Mouse (Mus musculus): ENCODE data around the gene Adora3.

The Adora3 gene

DNA sequence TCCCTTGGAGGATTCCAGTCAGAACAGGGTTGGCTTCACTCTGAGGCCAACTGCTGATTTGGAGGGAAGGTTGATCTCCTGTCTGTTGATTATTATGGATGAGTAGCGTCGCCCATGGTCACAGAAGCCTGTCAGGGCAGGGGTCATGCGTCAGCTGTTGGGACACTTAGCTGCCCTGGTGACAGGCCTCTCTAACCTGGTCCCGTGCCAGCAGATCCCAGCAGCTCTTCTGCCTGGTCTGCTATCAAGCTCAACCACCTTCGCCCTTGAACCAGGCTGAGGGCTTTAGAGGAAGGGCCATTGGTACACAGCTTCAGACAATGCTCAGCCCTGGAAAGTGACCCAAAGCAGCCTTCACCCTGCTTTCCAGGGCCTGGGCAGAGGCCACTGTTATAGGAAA, 5.4 kb downstream of the Adora3 start:
- no peak for DNase-seq (ENCODE audit: low spot score)

DNA sequence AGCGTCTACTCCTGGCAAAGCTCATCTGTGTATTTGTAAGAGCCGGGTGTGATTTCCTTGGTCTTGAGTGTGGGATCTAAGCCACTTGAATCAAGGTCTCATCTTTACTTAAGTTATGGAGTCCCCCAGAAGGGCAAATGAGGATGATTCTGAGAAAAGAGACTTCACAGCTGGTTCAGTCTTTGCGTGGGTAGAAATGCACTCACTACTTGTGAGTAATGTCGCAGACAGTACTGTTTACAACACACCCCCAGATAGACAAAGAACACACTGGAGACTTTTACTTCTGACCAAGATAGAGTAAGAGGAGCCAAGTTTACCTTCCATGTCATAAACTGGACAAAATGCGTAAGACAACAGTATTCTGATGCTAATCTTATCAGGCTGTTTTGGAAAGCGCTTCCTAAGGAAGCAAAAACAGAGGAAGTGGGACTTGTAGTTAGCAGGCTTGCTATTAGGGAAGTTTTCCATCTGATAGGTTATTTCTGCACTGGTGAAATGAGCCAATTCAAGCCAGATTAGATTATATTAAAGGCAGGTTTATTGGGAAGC, 6.7 kb downstream of the Adora3 start:
- DNase-seq (ENCODE audit: low spot score): no peak

DNA sequence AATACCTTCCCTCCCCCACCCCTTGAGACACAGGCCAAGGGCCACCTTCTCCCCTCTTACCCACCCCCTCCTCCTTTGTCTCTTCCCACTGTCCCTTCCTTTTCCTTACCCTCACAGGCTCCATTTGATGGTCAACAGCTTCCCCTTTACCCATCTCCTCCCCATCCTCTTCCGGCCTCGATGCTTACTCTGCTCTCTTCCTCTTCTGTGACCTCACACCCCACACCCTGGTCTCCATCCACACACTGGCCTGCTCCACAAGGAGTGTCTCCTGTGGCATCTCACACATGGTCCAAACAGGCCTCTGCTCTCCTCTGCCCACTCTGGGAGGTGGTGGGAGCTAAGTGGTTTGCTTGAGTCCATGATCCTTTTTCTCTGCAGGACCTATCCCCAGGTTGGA, 7.3 kb downstream of the Adora3 start:
- DNase-seq (ENCODE audit: low spot score): no peak

DNA sequence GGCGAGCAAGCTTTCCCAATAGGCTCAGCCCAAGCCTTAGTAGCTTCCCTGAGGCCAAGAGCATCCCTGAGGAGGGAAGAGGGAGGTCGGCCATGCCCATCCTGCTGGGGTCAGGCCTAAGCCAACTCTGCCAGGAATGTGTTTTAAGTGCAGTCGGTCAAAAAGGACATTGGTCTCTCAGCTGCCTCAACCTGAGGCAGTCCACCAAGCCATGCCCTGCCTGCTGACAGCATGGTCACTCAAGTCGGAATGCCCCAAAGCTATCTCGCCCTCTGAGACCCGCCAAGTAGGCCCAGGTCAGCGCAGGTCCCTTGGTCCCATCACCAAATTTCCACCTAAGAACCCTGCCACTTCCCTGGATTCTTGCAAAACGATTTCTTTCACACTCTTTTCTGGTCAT, 8.1 kb downstream of the Adora3 start:
- no peak for DNase-seq (ENCODE audit: low spot score)

DNA sequence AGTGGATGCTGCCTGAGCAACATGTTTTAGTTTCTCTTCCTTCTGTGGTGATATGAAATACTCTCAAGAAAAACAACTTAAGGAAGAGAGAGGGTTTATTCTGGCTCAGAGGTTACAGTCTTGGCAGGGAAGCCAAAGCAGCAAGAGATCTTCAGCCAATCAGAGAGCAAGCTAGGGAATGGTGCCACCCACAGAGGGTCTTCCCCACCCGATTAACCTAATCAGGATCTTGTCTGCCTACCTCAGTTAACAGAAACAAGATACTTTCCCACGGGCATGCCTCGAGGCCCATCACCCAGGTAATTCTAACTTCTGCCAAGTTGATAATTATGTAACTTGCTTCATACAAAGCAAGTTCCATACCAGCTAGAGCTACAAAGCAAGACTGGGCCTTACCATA, 9.8 kb downstream of the Adora3 start:
- DNase-seq (ENCODE audit: low spot score): no peak

DNA sequence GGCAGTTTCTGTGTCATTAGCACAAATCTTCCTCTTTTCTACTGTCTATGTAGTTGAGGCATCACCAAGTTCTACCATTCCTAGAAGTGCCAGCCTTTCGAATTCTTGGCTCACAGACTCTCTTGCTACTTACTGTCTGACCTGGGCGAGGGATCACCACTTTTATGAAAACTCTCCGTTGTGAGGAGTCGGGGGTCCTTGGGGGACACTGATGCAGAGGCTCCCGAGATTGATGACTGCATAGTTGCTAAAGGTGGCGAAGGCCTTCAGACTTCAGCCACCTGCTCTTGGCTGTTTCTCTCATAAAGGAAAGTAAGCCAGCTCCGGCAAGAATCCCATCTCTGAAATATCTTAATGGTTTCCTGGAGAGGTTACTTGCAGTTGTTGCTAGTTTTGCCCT, 11.4 kb downstream of the Adora3 start:
- DNase-seq (ENCODE audit: low spot score): no peak

DNA sequence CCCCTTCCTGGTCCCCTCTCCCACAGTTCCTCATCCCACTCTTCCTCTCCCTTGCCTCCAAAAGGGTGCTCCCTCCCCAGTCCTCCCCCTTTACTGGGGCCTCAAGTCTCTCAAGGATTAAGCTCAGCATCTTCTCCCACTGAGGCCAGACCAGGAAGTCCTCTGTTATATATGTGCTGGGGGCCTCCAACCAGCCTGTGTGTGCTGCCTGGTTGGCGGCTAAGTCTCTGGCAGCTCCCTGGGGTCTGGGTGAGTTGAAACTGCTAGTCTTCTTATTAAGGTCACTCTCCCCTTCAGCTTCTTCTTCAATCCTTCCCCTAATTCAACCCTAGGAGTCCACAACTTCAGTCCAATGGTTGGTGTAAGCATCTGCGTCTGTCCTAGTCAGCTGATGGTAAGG, 12.5 kb downstream of the Adora3 start:
- DNase-seq (ENCODE audit: low spot score): no peak

DNA sequence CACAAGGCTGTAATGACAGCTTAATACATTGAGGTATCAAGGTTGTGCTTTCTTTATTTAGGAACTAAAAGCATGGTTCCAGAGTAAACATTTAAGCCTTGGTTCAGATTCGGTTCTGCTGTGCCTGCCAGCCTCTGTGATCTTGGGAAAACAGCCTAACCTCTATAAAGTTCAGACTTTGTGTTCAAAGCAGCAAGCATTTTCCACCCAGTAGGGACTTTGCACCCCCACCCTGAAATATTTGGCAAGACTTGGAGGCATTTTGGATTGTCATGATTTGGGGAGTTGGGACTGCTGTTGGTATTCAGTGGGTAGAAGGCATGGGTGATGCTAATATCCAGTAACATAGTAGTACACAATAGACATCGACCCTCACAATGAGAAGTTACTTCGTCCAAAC, 18.3 kb downstream of the Adora3 start:
- no peak for DNase-seq (ENCODE audit: low spot score)

DNA sequence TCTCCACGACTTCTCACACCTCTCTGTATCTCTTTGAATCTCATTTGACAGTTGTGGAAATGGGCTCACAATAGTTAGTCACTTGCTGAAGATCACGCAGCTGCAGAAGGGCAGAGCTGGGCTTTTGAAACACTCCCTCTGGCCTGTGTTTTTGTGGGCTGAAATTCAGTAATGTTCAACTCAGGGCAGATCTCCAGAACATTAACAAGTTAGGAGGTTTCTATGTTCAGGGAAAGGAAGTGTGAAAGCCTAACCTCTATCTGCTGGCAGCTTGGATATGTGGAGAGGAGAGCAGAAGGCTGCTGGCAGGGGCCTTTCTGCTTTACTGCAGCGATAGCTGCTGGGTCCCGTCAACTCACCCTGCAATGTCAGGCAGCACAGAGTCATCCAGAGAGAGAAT, 19.6 kb downstream of the Adora3 start:
- DNase-seq (ENCODE audit: low spot score): no peak

DNA sequence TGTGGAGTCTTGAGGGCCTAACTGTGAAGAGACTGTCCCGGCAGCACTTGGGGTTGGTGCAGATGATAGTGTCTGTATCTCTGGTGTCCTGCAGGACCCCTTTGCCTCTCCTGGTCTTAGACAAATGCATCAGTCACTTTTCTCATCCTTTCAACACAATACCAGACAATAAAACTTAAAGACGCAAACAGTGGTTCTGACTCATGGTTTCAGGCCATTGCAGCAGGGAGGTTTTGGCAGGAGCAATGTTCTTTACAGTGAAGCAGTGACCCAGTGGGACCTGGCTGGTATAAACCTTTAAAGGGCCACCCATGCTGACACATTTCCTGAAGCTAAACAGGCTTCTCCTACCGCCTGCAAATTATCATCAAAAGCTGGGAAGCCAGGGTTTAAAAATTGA, 20.5 kb downstream of the Adora3 start:
- DNase-seq (ENCODE audit: low spot score): no peak

DNA sequence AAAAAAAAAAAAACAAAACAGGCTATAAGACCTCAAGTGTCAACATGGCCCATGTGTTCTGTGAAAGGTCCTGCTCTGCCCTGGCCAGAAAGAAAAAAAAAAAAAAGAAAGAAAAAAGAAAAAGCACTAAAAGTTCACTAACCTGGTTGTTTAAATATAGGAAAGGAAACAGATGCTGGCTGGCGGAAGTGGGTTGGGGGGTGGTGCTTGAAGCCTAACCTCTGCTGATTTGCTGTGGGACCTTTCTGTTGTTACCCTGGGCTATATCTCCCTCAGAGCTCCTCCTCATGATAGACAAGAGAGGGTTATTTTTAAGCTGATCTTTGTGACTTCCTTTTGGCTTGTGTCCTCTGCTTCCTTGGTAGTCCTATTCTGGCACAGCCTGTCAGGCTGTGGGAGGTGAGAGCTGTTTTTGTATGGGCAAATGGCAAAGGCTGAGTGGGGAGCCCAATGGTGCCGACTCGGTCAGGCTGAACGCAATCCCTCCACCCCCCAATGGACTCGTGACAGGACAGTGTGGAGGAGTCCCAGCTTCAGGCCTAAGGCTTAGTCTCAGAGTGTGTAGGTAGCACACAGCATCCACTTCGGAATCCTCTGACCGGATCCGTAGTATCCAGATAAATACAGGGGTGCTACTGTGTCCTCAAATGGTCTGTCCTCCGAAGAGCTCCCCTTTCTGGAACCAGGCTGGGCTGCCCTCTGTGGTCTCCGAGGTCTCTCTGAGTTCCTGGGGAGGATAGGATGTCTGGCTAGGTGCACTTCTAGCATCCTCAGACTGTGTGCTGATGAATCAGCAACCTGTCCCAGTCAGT, 21.3 kb downstream of the Adora3 start:
- DNase-seq (ENCODE audit: low spot score): peak; percentile 54

DNA sequence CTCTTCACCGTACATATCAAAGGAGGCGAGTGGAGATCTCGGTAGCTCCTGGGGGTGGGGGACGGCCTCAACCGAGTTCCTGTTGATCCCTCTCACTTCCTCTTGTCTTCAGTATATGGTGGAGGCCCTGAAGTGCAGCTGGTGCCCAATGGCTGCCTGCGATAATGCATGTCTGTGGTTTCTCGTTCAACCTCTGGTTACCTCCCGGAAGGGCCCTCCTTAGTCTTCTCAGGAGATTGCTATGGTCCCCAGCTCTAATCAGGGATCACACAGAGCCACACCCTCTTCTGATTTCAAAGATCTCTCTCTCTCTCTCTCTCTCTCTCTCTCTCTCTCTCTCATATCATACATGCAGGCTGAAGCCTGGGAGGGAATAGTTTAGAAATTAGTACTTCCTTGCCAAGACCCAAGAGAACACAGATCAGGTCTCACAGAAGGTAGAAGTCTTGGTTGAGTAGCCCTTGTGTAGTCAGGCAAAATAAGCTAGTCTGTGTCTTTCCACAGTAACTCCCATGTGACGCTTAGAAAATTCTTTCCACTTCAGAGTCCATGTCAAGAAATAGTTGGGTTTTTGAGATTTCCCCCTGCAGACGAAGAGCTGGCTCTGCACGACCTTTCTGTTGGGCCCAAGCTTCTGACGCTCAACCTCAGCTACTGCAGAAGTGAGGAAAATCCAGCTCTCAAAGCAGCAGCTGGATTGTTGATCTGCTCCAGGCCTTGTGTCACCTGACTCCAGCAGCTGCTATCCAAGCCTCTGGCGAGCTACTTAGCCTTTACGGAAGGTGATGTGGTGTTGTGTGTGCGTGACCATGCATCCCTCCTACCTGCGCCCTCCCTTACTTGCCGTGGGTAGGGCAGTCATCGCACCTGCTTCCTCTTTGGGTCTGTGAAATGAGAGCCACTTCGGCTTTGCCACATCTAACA, 22.2 kb downstream of the Adora3 start:
- DNase-seq (ENCODE audit: low spot score): peak; percentile 50

DNA sequence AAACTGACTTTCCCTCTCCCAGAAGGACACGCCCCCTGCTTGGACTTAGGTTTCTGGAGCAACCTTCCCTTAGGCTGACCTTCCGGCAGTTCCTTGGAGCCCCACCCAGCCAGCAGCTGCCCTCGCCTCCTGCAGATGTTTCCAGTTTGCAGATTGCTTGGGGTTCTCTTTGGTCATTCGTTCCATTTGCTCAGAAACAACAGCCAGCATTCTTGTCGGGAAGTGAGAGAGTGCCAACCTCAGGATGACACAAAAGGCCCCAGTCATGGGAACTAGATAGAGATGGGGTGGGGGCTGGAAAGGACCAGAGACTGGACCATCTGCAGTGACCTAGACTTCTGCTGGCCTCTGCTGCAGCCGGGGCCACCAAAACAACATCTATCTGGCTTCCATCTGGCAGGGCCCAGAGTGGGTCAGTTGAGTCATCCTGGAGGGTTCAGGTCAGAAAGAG, 23.3 kb downstream of the Adora3 start:
- no peak for DNase-seq (ENCODE audit: low spot score)

DNA sequence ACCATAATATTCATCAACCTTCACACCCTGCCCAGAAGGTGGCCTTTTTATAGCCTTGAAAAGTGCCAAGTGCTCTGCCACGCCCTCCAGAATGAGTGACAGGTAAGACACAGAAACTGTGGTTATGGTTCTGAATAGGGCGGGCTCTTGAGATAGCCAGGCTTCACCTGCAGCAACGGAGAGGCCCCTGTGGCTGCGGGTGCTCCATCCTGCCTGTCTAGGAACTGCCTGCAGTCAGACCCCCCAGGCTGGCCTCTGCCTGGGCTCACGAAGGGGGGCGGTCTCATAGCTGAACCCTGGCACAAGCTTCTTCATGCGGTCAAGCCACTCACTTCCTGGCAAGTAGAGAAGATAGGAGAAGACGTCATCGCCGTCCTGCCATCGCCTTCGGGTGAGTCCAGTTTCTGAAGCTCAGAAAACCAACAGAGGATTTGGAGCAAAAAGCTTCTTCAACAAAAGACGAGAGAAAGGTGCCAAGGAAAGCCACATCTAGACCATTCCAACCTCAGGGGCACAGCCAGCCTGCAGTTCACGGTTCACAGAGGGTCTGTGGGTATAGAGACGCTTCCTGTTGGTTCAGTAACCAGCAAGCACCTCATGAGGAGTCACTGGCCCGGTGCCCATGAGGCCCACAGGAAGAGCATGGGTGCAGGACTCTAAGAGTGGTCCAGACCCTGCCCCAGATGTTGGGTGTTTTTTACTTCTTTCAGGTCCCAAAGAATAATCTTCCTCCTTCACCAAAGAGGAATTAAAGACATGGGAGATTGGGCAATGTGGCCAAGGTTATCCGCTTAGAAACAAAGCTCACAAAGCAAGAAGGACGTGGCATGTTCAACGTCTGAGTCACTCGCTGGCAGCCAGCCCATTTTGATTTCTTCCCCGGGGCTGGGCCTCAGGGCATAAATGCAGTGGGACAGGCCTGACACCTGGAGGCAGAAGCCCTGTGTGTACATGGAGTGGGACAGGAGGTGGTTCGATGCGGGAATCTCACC, 24.2 kb downstream of the Adora3 start:
- peak; percentile 69 for DNase-seq (ENCODE audit: low spot score)

DNA sequence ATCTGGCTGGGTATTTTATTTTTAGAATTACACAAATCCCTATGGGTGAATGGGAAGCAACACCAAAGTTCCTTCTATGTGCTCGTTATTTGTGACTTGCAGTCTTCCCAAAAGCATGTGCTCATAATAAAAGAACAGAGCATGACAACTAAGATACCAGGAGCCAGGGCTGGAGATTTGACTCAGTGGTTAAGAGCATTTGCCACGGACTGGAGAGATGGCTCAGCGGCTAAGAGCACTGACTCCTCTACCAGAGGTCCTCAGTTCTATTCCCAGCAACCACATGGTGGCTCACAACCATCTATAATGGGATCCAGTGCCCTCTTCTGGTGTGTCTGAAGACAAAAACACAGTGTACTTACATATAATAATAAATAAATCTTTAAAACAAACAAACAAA, 26.2 kb downstream of the Adora3 start:
- DNase-seq (ENCODE audit: low spot score): no peak

DNA sequence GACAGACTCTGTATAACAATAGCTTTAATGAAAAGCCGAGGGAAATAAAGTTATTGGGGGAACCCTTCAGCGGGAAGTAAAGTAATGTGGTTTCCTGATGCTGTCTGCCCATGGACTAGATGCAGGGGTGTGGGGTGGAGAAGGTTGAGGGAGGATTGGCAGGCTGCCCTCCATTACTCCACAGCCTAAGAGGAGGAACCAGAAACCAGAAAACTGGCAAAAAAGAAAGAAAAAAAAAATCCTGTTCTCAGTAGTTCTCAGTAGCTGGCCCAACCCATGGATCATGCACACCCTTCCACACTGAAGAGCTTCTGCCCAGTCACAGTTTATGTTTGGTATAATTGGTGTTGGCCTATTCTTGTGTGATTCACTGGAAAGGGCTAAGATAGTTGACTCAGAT, 27.7 kb downstream of the Adora3 start:
- DNase-seq (ENCODE audit: low spot score): no peak

DNA sequence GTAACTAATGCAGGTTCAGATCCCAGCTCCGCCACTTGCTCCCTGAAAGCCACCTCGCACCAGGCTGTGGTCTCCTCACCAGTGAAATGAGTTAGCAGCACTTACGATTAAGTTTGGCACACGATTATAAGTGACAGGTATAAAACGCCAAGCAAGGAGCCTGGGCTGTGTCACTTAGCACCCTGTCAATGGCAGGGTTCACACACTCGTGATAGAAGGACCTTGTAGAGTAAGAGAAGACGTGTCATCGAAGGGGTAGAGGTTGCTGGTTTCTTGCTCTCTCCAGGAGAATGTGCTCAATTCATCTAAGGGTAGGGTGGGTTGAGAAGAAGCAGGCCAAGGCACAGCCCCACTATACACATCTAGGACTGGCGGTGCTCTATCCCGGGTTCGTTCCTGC, 28.2 kb downstream of the Adora3 start:
- no peak for DNase-seq (ENCODE audit: low spot score)

DNA sequence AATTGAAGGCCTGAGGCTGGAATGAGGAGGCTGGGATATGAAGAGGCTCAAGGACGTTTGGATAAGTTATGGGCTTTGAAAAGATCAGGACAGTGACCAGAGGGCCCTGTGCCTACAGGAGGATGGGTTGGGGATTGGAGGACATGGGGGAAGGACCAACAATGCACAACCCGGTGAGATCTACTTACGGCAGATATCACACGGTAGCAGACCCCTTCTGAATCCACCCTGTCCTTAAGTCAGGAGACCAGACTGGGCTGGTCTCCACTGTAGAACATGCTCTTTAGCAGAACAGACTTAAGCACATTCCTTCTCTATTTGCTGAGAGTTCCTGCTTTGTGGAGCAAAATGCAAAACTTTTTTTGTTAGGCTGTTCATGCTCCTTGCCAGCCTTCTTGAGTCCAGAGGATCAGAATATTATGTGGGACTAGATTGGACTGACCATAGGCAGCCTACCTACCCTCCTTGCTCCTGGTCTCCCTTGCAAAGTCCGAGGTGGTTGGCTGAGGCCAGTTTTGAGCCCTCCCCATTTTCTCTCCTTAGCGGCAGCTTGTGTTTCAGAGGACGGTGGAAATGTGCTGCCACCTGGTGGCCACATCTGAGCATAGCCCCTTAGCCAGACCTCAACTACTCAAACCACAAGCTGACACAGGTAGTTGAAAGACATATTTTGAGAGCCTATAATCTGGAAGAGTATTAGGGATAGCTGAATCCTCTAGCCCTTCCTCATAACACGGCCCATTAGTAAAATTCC, 28.9 kb downstream of the Adora3 start:
- DNase-seq (ENCODE audit: low spot score): peak; percentile 75

DNA sequence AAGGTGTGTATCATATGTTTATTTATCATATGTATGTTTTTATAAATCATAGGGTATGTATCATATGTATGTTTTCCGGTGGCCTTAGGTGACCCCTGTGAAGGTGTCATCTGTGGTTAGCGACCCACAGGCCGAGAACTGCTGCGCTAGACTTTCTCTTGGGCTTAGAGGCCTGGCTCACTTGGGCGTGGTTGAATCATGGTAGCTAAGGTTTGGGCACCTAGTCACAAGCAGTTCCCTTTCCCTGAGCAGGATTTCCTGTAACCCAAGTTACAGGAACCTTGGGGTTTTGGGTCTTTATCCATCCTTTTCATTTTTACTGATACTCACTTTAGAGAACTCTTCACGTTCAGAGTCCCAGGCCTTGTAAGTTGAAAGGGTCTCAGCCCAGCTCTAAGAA, 29.6 kb downstream of the Adora3 start:
- DNase-seq (ENCODE audit: low spot score): no peak

DNA sequence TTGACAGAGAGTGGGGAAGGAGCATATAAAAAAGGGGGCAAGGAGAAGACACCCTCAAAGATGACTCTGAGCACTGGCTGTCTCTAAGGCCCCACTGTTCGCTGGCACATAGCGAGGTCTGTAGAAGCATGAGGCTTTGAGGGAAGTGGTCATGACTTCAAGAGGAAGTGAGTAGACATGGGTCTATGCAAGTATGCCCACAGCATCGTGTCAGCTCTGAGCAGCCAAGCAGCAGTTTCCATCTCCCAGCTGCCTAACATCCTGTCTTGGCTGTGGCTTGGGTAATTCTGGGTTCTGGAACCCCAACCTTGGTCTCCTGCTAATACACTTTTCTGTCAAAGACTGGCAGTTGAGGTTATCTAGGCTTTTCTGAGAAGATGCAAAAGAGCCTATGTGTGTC, 30.1 kb downstream of the Adora3 start:
- peak; percentile 23 for DNase-seq (ENCODE audit: low spot score)

DNA sequence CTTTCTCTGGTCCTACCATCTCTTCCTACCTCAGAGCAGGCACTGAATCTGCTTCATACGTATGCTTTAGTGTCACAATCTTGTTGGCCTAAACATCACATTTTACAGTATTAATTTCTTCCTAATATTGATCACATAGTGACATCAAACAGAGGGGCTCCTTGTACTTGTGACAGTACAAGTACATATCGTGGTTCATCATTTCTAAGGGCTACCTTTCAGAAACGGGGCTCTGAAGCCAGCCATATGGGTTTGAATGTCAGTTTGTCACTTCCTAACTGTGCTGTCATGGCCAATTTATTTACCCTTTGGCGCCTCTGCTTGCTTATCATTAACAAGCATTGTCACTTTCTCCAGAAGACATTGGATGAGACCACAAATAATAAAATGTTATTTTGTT, 30.8 kb downstream of the Adora3 start:
- no peak for DNase-seq (ENCODE audit: low spot score)

All from spleen, adult 12 weeks (tissue).